Mouse (Mus musculus): Measurements from ENCODE around the gene Mef2d.
A peak's percentile ranks its signal among the peaks of the same experiment; 100 is the strongest.
"Not testable (repeated sequence)": the region's sequence is repeated elsewhere in the genome, so short reads cannot be mapped to it uniquely, and the experiment has no call there.

The Mef2d gene

GRCm38 (mm10) chr3:88150999-88151364, 8.8 kb downstream of the Mef2d start:
- no peak for DNase-seq

DNA sequence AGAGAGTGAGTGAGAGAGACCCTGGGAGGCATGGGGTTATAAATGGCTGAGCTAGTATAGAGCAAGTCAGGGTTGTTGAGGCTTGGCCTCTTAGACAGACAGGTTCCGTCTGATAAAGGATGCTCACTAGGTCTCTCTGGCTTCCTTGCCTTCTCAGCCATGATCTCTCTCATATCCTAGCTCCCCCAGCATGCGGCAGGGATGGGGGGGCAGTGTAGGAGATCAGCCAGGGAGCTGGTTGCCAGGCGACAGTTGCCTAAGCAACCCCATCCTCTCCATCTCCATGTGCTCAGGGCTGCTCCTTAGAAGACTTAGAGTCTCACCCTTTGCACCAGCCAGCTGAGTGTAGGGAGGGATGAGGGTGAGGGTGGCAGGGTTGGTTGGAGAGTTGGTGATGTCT, 9.9 kb downstream of the Mef2d start:
- no peak for DNase-seq

DNA sequence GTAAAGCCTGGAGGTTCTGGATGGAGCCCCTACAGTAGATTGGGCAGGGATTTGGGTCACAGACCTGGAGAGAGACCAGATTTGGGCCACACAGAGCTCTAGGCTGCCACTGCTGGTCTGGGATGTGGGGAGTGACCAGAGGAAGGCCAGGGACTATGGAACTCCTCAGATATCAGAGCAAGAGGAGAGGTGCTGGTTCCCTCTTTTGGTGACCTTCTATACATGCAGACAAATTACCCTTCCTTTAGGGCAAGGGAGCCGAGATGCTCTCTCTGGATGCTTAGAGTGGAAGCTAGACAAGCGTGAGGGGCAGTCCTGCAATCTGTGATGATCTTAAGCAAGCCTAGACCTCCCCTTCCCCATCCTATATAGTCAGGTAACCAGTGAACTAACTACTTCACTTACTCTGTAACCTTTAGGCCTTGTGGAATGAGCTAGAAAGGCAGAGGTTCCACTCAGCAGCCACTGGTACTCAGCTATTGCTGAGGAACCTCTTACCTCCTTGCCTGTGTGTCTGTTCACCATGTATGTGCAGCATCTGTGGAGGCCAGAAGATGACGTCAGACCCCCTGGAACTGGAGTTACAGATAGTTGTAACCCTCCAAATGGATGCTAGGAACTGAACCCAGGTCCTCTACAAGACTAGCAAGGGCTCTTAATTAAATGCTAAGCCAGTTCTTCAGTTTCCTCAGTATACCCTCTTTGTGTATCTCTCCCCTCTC, 11.3 kb downstream of the Mef2d start:
- DNase-seq, result no peak

- no peak for DNase-seq
Measured at GRCm38 (mm10) chr3:88154236-88154635, 12.1 kb downstream of the Mef2d start.

- DNase-seq, result no peak
Measured at GRCm38 (mm10) chr3:88156817-88157216, 14.6 kb downstream of the Mef2d start.

DNA sequence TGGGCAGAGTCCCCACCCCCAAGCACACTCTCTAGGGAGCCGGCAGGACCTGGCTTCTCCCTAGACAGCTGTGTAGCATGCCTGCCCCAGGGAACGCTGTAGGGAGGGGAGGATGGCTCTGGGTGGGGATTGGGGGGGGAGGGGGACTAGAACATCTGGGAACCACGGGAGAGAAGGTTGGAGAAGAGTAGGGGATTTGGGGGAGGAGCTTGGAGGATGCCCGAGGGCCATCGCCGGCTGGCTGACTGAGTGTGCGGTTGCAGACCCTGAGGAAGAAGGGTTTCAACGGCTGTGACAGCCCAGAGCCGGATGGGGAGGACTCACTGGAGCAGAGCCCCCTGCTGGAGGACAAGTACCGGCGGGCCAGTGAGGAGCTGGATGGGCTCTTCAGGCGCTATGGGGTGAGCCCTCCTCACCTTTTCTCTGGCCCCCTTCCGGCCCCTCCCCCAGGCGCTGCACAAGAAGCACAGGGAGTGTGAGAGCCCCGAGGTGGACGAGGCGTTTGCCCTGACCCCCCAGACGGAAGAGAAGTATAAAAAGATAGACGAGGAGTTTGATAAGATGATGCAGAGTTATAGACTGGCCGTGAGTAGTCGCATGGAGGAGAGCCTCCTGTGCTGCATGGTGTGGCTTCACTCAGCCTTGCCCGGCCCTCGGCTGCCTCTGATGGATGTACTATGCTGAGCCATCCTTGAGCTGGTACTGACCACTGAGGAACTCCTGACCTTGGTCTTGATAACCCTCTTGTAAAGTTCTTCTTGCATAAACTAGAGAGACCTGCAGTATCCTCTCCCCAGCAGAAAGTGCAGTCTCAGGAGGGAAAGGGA, 15.8 kb downstream of the Mef2d start:
- no peak for DNase-seq

DNA sequence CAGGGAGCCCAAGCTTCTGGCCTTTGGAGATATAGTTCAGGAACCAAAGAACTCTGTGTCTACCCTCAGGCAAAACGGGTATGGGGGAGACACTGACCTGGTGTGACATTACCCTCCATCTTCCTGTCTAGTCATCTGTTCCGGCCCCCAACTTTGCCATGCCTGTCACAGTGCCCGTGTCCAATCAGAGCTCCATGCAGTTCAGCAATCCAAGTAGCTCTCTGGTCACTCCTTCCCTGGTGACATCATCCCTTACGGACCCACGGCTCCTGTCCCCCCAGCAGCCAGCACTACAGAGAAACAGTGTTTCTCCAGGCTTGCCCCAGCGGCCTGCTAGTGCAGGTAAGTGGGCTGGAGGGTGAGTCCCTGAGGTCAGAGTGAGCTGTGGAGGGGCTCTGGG, 16.8 kb downstream of the Mef2d start:
- no peak for DNase-seq

- DNase-seq, result no peak
Measured at GRCm38 (mm10) chr3:88160856-88161255, 18.7 kb downstream of the Mef2d start.

GRCm38 (mm10) chr3:88162259-88162658, 20.1 kb downstream of the Mef2d start:
- no peak for DNase-seq

GRCm38 (mm10) chr3:88162811-88163210, 20.6 kb downstream of the Mef2d start:
- no peak for DNase-seq

GRCm38 (mm10) chr3:88163847-88164246, 21.7 kb downstream of the Mef2d start:
- no peak for DNase-seq

- DNase-seq, result no peak
Measured at GRCm38 (mm10) chr3:88164263-88164662, 22.1 kb downstream of the Mef2d start.

- DNase-seq, result peak; percentile 44
Measured at GRCm38 (mm10) chr3:88166056-88166455, 23.9 kb downstream of the Mef2d start.

- no peak for DNase-seq
Measured at GRCm38 (mm10) chr3:88170361-88170760, 28.2 kb downstream of the Mef2d start.

DNA sequence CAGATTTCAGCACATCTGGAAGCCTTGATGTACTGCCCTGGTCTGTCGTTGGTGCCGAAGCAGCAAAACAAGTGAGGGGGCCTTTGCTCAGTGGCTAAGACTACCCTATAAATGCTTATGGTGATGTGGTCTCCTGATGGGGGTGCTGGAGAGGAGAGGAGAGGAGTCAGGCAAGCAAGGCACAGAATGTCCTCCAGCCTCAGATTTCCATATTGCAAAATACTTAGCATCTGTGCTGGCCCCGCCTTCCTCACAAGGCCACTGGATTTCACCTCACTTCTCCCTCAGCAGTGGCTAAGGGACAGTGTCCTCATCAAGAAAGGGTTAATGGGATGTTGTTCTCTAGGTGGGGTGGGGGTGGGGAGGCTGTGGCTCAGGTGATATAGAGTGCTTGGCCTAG, 30.3 kb downstream of the Mef2d start:
- no peak for DNase-seq

- peak; percentile 71 for DNase-seq
Measured at GRCm38 (mm10) chr3:88173375-88173774, 31.2 kb downstream of the Mef2d start.

GRCm38 (mm10) chr3:88174894-88175293, 32.7 kb downstream of the Mef2d start:
- no peak for DNase-seq

DNA sequence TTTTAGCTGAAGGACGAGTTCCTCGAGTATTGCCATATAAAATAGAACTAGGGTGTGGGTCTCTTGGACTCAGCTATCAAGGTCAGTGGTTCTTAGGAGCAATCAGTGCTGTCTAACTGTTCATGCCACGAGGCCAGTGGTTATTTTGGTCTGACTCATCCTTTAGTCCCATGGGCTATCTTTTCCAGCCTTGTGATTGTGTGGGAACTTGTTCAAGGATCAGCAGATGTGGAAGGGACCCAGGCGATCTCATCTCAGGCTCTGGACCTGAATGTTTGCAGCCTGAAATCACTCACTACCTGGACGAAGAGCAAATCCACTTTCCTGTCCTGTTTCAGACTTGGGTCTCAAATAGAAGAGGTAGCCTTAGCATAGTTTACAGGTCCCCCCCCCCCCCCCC, 34.9 kb downstream of the Mef2d start:
- no peak for DNase-seq

GRCm38 (mm10) chr3:88177562-88178345, 35.6 kb downstream of the Mef2d start:
- peak; percentile 100 for DNase-seq

DNA sequence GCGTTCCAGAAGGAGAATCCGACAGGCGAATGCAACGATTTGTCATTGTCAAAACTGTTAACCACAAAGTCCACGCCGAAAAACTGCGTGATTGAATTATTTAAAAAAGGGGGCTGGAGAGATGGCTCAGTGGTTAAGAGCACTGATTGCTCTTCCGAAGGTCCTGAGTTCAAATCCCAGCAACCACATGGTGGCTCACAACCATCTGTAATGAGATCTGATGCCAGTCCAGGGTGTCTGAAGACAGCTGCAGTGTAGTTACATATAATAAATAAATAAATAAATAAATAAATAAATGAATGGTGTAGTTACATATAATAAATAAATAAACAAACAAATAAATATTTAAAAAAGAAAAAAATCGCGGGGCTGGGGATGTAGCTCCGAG, 36.2 kb downstream of the Mef2d start:
- DNase-seq, result not testable (repeated sequence)

GRCm38 (mm10) chr3:88178986-88179385, 36.8 kb downstream of the Mef2d start:
- DNase-seq, result no peak

DNA sequence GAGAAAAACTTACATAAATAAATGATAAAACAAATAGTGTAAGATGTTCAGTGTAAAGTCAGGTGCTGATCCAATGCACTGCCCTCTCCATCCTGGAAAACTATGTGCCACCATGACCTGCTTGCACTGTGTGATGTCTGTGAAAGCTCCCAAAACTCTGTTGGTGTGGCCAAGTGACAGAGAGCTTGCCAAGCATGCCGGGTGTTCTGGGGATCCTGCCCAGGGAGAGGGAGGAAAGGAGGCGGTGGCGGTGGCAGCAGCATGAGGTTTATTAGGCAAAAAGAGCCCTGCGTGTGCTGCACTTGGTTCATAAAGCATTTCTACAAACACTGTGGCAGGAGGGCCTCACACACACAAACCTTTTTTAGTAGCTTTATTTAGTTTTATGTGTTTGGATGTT, 39.2 kb downstream of the Mef2d start:
- no peak for DNase-seq

GRCm38 (mm10) chr3:88186424-88186823, 44.3 kb downstream of the Mef2d start:
- DNase-seq, result no peak

GRCm38 (mm10) chr3:88191146-88191545, 49.0 kb downstream of the Mef2d start:
- no peak for DNase-seq

Measured in kidney, adult 18-20 months (tissue).